In the genomic region with DNA sequence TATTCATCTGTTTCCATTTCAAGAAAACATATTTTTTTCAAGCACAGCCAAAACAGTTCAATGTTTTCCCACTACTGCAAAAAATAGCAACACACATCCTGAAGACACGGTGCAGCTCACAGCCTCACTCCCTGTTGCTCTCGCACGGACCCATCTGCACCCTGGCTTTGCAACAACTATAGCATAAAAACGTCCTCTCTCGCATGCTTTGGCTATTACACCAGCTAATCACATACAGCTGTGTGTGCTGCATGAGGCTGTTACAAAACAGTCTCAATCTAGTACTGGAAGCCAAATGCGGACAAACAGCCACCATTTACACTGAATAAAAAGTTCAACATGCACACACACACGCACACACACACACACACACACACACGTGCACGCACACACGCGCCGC, we compare ENCODE assay signal across 13 mouse cellular contexts.
A peak's percentile ranks its signal among the peaks of the same experiment; 100 is the strongest.
DNase-seq lines count a peak whose midpoint lies in the region; ATAC-seq lines count a peak whose summit lies in the region.
"Had no signal": no experiment of that assay in that cellular context is flagged by ENCODE, and none has a peak within 500 bp of the region (broad histone marks: within the 10 kb centered on the region; RNA-seq: fewer than 3 reads in every experiment).

No protein-coding gene starts in this region.

- peak; percentile 57 for DNase-seq in heart, embryonic 10.5 days (ENCODE audit: low spot score)
- DNase-seq in heart, postnatal 14 days = no peak
- DNase-seq in kidney, adult 11 months = no peak
- peak; percentile 50 for DNase-seq in embryo, embryonic 10.5 days (ENCODE audit: low spot score)
- no peak for DNase-seq in spleen, postnatal 10 days (ENCODE audit: low spot score in 2 of 2)
- DNase-seq: adrenal gland, postnatal 14 days; cerebellum, adult 2 months; retina, postnatal 1 day had no signal

- H3K36me3 ChIP-seq in heart, embryonic 10.5 days = peaks cover 9% of the 10 kb centered on the region; the same call in 1 of the 2 replicates
- H3K36me3 ChIP-seq in kidney, embryonic 16.5 days (ENCODE audit: insufficient read depth, low read length) = peaks cover 9% of the 10 kb centered on the region
- H3K36me3 ChIP-seq in limb, embryonic 13.5 days = peaks cover 25% of the 10 kb centered on the region

- H3K27me3 ChIP-seq in heart, embryonic 10.5 days (ENCODE audit: insufficient read depth, poor library complexity, severe bottlenecking) = no peaks in the 10 kb centered on the region
- H3K27me3 ChIP-seq in kidney, embryonic 16.5 days (ENCODE audit: insufficient read depth, low read length) = no peaks in the 10 kb centered on the region
- H3K27me3 ChIP-seq in limb, embryonic 13.5 days = no peaks in the 10 kb centered on the region
- H3K27me3 ChIP-seq: Patski had no signal

- 0 out of 2 replicates have a peak overlapping the region, but pooled peaks have one; percentile 47 for H3K27ac ChIP-seq in heart, embryonic 10.5 days
- H3K27ac ChIP-seq in kidney, embryonic 16.5 days (ENCODE audit: low read length) = no peak overlapping the region; the same call in 1 of the 2 replicates
- H3K27ac ChIP-seq in limb, embryonic 13.5 days = peak overlapping the region; percentile 73

- no peak overlapping the region for H3K9ac ChIP-seq in kidney, embryonic 16.5 days (replicated peaks; ENCODE audit: low read length)
- peak overlapping the region; percentile 51; the same call in 1 of the 2 replicates for H3K9ac ChIP-seq in limb, embryonic 13.5 days

- no peak for ATAC-seq in kidney, embryonic 16.5 days (ENCODE audit: low FRiP score, low TSS enrichment)
- peak; percentile 72 for ATAC-seq in limb, embryonic 13.5 days (ENCODE audit: low FRiP score, low read depth)
- ATAC-seq in inflammation-experienced regulatory T-cells, adult 6 months = no peak
- ATAC-seq: Patski had no signal

- 0 out of 2 replicates have a peak overlapping the region, but pooled peaks have one; percentile 37 for H3K4me2 ChIP-seq in kidney, embryonic 16.5 days (replicated peaks; ENCODE audit: low read depth, low read length)
- peak overlapping the region; percentile 79 for H3K4me2 ChIP-seq in limb, embryonic 13.5 days (replicated peaks)

- H3K9me3 ChIP-seq in heart, embryonic 10.5 days = no peaks in the 10 kb centered on the region
- peaks cover 8% of the 10 kb centered on the region for H3K9me3 ChIP-seq in kidney, embryonic 16.5 days (ENCODE audit: low read length)
- peaks cover 5% of the 10 kb centered on the region for H3K9me3 ChIP-seq in limb, embryonic 13.5 days

- 75% methylated on average over 12 of the region's 12 CpGs for WGBS in heart, embryonic 10.5 days
- 72% methylated on average over 12 of the region's 12 CpGs for WGBS in kidney, embryonic 16.5 days
- 34% methylated on average over 12 of the region's 12 CpGs for WGBS in limb, embryonic 13.5 days

- intact Hi-C loops in heart, postnatal 14 days (cut with DNase I) = no loop called here

- H3K4me3 ChIP-seq in heart, embryonic 10.5 days = no peak overlapping the region
- H3K4me3 ChIP-seq in kidney, embryonic 16.5 days (ENCODE audit: low read length) = no peak overlapping the region
- peak overlapping the region; percentile 12; the same call in 1 of the 2 replicates for H3K4me3 ChIP-seq in limb, embryonic 13.5 days
- H3K4me3 ChIP-seq: myocyte had no signal

- H3K4me1 ChIP-seq in heart, embryonic 10.5 days = peaks cover 39% of the 10 kb centered on the region
- H3K4me1 ChIP-seq in kidney, embryonic 16.5 days (ENCODE audit: insufficient read depth, low read length) = peaks cover 40% of the 10 kb centered on the region
- H3K4me1 ChIP-seq in limb, embryonic 13.5 days = peaks cover 49% of the 10 kb centered on the region

Comparison
In these comparisons a context has a peak if more than half of its experiments do, and no peak if none do; other contexts are left out.
1. DNase-seq: peak in heart, embryonic 10.5 days (single experiment) and embryo, embryonic 10.5 days (single experiment); none in heart, postnatal 14 days (0 of 2), kidney, adult 11 months (single experiment) and spleen, postnatal 10 days (0 of 2).